Mouse (Mus musculus) erythroblast, embryonic 14.5 days (primary cell): ENCODE results near the gene Orm1. TPM values are rescaled to one million over a fixed set of nuclear protein-coding genes. Genes with fewer than 3 reads are reported as not detected.

ENCODE experiments used
- H3K27me3 ChIP-seq: 2 replicates; pipeline ENCODE4 v1.6.1; 2012; ENCODE audit warnings: inconsistent platforms; ENCODE audit not compliant: control insufficient read depth
- H3K36me3 ChIP-seq: 2 replicates; pipeline ENCODE4 v1.6.1; 2012; ENCODE audit warnings: mild to moderate bottlenecking, inconsistent platforms; ENCODE audit not compliant: control insufficient read depth
- H3K4me1 ChIP-seq: 2 replicates; pipeline ENCODE4 v1.6.1; 2012; ENCODE audit warnings: inconsistent platforms; ENCODE audit not compliant: control insufficient read depth
- H3K4me3 ChIP-seq: replicated peaks from 2 replicates; pipeline ENCODE3; 2012; ENCODE audit warnings: moderate library complexity, mild to moderate bottlenecking, inconsistent platforms
- H3K9me3 ChIP-seq: 2 replicates; pipeline ENCODE4 v1.6.1; 2012; ENCODE audit warnings: low read length, inconsistent platforms, mixed read lengths; ENCODE audit not compliant: control insufficient read depth
- GATA1 ChIP-seq: IDR thresholded peaks from 2 replicates; pipeline ENCODE4 v1.6.1; 2012; ENCODE audit warnings: low read length, inconsistent platforms, mixed read lengths
- TAL1 ChIP-seq: IDR thresholded peaks from 3 replicates; pipeline ENCODE4 v1.6.1; 2012; ENCODE audit warnings: low read length, inconsistent platforms, mixed read lengths
- polyA plus RNA-seq: library from polyadenylated mRNA; stranded (reverse); fragments of >175 nt; gene quantifications from 2 replicates; pipeline ENCODE4 v1.2.3, GENCODE M21; 2012

Gene Orm1
- not detected in 2 replicates for polyA plus RNA-seq

DNA sequence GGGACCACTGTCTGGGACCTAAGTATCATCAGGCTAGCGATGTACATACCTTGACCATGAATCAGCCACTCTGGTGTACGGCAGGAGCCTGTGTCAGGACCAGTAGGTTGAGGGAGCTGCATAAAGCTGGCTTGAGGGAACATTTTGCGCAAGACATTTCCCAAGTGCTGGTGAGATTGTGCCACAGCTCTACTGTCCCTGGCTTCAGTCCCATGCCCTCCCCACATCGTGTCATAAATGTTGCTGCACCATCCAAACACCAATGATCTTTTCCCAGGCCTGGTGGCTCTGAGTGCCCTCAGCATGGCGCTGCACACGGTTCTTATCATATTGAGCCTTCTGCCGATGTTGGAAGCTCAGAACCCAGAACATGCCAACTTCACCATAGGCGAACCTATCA is at the start of gene Orm1:
Orm1 (plus strand) TSS at position 266 of the 400 bp plus-strand sequence.
- H3K9me3 ChIP-seq, result no peaks in the 10 kb centered on the region

DNA sequence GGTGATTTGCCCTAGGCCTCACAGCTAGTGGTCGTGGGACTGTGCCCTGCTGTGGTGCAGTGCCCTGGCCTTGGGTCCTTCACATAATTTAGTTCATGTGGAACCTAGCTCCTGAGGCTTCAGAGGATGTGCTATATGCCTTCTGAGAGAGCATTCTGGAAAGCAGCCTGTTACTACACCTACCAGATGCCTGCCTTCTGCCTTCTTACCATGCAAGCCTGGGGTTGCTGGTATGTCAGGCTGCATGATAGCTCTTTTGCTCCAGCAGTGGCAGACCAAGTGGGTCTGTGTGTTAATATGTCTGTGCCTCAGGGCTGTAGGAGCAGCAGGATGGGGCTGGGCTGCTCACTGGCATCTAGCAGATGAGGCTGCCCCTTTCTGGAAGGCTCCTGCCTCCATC is 48.7 kb upstream of the Orm1 start:
- no peak for TF ChIP-seq TAL1
- TF ChIP-seq GATA1, result no peak
- H3K27me3 ChIP-seq, result no peaks in the 10 kb centered on the region
- H3K4me3 ChIP-seq, result no peak overlapping the region
- H3K9me3 ChIP-seq, result no peaks in the 10 kb centered on the region
- H3K36me3 ChIP-seq, result no peaks in the 10 kb centered on the region; the same call in 1 of the 2 replicates
- no peaks in the 10 kb centered on the region for H3K4me1 ChIP-seq

More for the DNA sequence above, at the start of gene Orm1:
- no peaks in the 10 kb centered on the region for H3K4me1 ChIP-seq
- H3K4me3 ChIP-seq, result no peak within 1 kb of the TSS
- no peaks in the 10 kb centered on the region for H3K27me3 ChIP-seq
- TF ChIP-seq TAL1, result no peak
- TF ChIP-seq GATA1, result no peak
- H3K36me3 ChIP-seq, result no peaks in the 10 kb centered on the region

DNA sequence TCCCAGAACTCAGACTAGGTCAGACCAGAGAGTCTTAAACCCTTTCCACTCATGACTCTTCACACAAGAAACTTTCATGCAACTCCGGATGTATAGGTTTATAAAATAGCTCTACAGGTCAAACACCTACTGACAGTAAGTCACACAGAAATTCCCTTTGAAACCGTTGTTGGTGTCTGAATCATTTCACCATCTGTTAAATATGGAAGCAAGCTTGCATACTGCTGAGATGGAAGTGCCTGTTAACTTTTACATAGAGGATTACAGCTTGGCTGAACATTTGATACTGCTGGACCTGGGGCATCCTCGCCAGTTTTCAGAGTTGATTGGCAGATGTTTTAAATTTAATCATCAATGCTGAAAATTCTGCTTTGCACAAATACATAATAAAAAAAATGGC is 48.1 kb upstream of the Orm1 start:
- no peak for TF ChIP-seq GATA1
- TF ChIP-seq TAL1, result no peak
- Histone ChIP-seq H3K9me3 (no peaks in the 10 kb centered on the region), H3K36me3 (no peaks in the 10 kb centered on the region; the same call in 1 of the 2 replicates), H3K4me3 (no peak overlapping the region), H3K4me1 (no peaks in the 10 kb centered on the region), H3K27me3 (no peaks in the 10 kb centered on the region)

DNA sequence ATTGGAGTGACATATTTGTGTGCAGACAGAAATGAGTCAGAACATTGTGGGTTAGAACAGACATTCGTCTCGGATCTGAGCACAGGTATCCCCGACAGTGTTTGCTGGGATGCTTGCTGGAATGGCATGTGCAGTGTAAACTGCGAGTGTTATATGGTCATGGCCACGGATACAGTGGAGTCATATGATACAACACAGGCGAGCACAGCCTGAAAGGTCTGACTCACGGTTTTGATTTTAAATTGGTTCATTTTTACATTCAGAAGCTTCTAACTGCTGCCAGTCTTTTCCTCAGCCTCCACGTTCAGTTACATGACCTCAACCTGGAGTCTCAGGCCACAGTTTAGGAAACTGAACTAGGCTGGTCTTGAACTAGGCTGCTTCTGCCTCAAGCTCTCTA is 47.5 kb upstream of the Orm1 start:
- TF ChIP-seq GATA1, result no peak
- no peak for TF ChIP-seq TAL1
- Histone ChIP-seq H3K4me1 (no peaks in the 10 kb centered on the region), H3K36me3 (no peaks in the 10 kb centered on the region; the same call in 1 of the 2 replicates), H3K9me3 (no peaks in the 10 kb centered on the region), H3K4me3 (no peak overlapping the region), H3K27me3 (no peaks in the 10 kb centered on the region)

DNA sequence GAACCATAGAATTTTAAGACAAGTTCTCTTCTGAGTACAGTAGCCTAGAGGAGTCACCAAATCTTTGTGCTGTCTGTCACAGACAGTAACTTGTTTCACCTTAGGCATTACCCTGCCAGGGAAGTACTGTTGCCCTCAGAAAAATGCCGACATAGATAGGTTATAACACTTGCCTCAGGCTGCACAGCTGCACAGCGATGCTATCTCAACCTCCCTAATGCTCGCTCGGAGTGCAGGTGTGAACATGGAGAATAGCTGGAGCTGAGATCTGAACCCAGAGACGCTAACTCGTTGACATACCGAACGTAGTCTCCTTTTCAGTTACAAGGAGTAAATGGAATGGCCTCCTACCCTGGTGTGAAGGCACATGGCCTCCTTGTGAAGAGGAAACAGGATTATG is 46.2 kb upstream of the Orm1 start:
- Histone ChIP-seq H3K9me3 (no peaks in the 10 kb centered on the region), H3K4me1 (no peaks in the 10 kb centered on the region), H3K36me3 (no peaks in the 10 kb centered on the region; the same call in 1 of the 2 replicates), H3K4me3 (no peak overlapping the region), H3K27me3 (no peaks in the 10 kb centered on the region)
- TF ChIP-seq GATA1 (no peak), TAL1 (no peak)

DNA sequence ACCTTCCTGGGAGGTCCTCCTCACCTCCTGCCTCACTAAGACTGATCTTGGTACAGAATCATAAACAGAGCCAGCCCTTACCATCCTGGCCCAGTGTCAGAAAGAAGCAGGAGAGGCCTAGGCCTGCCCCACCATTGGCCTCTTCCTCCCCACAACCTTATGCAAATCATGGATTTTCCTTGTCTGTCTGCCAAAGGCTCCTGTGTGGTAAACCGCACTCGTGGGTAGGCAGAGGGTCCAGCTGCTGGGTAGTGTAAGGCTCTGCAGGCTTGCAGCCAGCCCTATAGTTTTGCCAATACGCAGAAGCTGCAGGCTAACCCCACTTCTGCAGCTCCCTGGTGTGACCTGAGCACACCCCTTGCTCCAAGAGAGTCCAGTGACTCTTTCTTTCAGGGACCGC is 41.7 kb upstream of the Orm1 start:
- H3K4me3 ChIP-seq, result no peak overlapping the region
- no peaks in the 10 kb centered on the region for H3K27me3 ChIP-seq
- no peaks in the 10 kb centered on the region for H3K4me1 ChIP-seq
- no peaks in the 10 kb centered on the region; the same call in 1 of the 2 replicates for H3K36me3 ChIP-seq
- TF ChIP-seq GATA1 (no peak), TAL1 (no peak)
- no peaks in the 10 kb centered on the region for H3K9me3 ChIP-seq

DNA sequence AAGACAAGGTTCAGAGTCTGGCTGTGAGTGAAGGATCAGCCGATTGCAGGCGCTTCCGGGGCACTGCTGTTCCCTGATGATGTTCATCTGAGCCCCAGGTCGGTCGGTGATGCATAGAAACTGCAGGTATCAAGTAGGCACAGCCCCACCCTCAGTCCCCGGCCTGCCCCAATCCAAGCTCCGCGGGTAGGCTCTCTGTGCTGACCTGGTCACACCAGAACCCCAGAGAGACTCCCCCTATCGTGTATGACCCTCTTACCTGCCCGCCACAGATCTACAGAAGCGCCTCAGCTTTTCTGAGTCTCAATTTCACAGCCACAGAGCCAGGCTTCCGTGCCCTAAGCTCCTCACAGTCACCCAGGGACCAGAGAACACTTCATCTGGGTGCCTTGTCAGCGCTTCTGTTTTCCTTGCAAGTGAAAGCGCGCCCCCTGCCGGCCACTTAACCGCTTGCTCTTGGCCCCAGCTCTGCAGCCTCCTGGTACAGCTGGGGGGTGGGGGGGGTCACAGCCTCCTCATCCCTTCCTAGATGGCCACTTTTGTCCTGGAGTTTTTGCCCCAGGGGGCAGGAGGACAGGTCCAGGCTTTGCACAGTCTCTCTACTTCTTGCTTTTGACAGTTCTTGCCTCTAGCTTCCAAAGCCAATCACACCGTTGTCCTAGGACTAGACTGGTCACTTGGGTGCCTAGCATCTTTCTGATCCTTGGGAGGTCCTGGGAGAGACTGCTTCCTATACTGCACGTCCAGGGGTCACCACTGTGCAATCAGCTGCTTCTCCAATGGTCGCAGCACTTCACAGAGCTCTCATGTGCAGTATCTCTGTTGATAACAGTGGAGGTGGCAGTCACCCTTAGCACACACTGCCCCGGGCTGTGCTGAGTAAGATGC is 36.9 kb upstream of the Orm1 start:
- H3K4me3 ChIP-seq, result no peak overlapping the region
- TF ChIP-seq TAL1, result no peak
- no peak for TF ChIP-seq GATA1
- no peaks in the 10 kb centered on the region for H3K27me3 ChIP-seq
- H3K4me1 ChIP-seq, result no peaks in the 10 kb centered on the region
- no peaks in the 10 kb centered on the region; the same call in 1 of the 2 replicates for H3K36me3 ChIP-seq
- no peaks in the 10 kb centered on the region for H3K9me3 ChIP-seq

DNA sequence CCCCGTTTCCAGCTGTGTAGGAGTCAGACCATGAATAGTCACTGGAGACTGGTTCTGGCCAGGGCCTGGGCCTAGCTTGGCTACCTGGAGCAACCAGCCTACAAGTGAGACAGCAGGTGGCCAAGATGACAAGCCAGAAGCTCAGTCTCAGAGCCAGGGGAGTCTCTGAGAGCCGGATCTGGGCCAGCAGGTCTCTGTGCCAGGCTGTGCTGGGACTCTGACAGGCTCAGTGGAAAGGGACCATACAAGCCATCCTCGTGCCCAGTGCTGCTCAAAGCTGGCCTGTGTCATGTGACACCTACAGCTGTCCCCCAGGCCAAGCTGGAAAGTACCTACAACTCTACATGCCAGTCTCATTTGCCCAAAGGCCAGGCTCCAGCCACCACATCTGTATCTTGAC is 36.0 kb upstream of the Orm1 start:
- H3K4me1 ChIP-seq, result no peaks in the 10 kb centered on the region
- no peaks in the 10 kb centered on the region for H3K27me3 ChIP-seq
- no peak overlapping the region for H3K4me3 ChIP-seq
- no peaks in the 10 kb centered on the region for H3K9me3 ChIP-seq
- TF ChIP-seq TAL1 (no peak), GATA1 (no peak)
- no peaks in the 10 kb centered on the region; the same call in 1 of the 2 replicates for H3K36me3 ChIP-seq

DNA sequence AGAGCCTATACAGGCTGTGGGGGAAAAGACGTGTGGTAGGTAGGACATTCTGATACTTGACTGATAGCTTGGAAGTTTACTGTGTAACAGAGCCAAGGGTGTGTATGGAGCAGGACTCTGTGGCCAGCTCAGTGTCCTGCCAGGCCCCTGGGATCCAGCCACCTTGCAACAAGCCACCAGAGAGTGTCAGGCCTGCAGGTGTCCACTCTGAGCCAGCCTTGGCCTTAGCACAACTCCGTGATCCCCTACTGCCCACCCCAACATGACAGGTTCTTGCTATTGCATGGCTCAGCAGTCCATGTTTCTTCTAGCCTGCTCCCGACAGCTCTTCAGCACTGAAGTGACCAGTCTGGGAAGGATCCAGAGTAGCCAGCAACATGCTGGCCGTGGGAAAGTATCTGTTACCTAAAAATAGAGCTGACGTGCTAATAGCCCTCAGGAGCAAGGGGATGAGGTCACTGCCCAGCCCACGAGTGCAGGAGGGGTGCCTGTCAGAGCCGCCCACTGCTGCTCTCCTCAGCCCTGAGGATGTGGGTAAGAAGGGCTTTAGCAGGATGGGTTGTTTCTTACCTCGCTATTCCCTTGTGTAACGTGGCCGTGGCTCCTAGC is 34.0 kb upstream of the Orm1 start:
- Histone ChIP-seq H3K4me3 (no peak overlapping the region), H3K27me3 (no peaks in the 10 kb centered on the region), H3K9me3 (no peaks in the 10 kb centered on the region)

More for the DNA sequence above, 34.0 kb upstream of the Orm1 start:
- Histone ChIP-seq H3K4me1 (no peaks in the 10 kb centered on the region), H3K36me3 (no peaks in the 10 kb centered on the region; the same call in 1 of the 2 replicates)
- TF ChIP-seq GATA1 (no peak), TAL1 (no peak)
